ENCODE assay signal across 10 mouse cellular contexts in genomic region chr12:102596410-102596809, GRCm38 (mm10). TPM values are rescaled to one million over a fixed set of nuclear protein-coding genes. Genes with fewer than 3 reads are reported as not detected.
DNase-seq lines count a peak whose midpoint lies in the region; ATAC-seq and TF ChIP-seq lines count a peak whose summit lies in the region.
"Had no signal": no experiment of that assay in that cellular context is flagged by ENCODE, and none has a peak within 500 bp of the region (broad histone marks: within the 10 kb centered on the region; RNA-seq: fewer than 3 reads in every experiment).

No protein-coding gene starts in this region.

- no peak for TF ChIP-seq EP300 in liver, postnatal 0 days (IDR thresholded peaks at IDR 0.05; ENCODE audit: low read depth)

- H3K4me2 ChIP-seq in liver, postnatal 0 days (ENCODE audit: low read depth, low read length), result no peak overlapping the region
- H3K4me2 ChIP-seq in liver, embryonic 11.5 days, result no peak overlapping the region
- H3K4me2 ChIP-seq: heart, embryonic 15.5 days; neural tube, embryonic 12.5 days had no signal

- DNase-seq in gastrocnemius, adult 2 months, result peak; percentile 38
- DNase-seq in gastrocnemius, adult 18-20 months (ENCODE audit: low spot score), result no peak
- no peak for DNase-seq in liver, postnatal 0 days
- DNase-seq in liver, embryonic 11.5 days (ENCODE audit: low spot score), result no peak
- peak; percentile 23 for DNase-seq in T-cell, adult 2 months (ENCODE audit: low spot score)
- no peak for DNase-seq in left cerebral cortex, adult 8-10 months (ENCODE audit: low spot score in 2 of 2)
- DNase-seq in cerebellum, adult 9-10 months, result no peak

- no peaks in the 10 kb centered on the region for H3K36me3 ChIP-seq in liver, postnatal 0 days (replicated peaks; ENCODE audit: insufficient read depth, low read length)
- H3K36me3 ChIP-seq in liver, embryonic 11.5 days (ENCODE audit: control insufficient read depth, insufficient read depth, low read length), result no peaks in the 10 kb centered on the region
- H3K36me3 ChIP-seq: heart, embryonic 15.5 days had no signal

- ATAC-seq in liver, postnatal 0 days, result no peak
- no peak for ATAC-seq in liver, embryonic 11.5 days (replicated peaks; ENCODE audit: low FRiP score)
- 0 out of 2 replicates have a peak, but pooled peaks have one; percentile 5 for ATAC-seq in monocyte, adult 5-6 weeks (replicated peaks; ENCODE audit: insufficient number of reproducible peaks, low FRiP score, low TSS enrichment, poor library complexity, severe bottlenecking)

- H3K27me3 ChIP-seq in liver, postnatal 0 days (ENCODE audit: insufficient read depth, low read length), result no peaks in the 10 kb centered on the region
- H3K27me3 ChIP-seq in liver, embryonic 11.5 days (replicated peaks; ENCODE audit: control insufficient read depth, insufficient read depth, low read length), result no peaks in the 10 kb centered on the region
- H3K27me3 ChIP-seq: heart, embryonic 15.5 days; neural tube, embryonic 12.5 days had no signal

- WGBS in liver, postnatal 0 days (ENCODE audit: insufficient replicate concordance), result 72% methylated on average over 7 of the region's 7 CpGs
- WGBS in liver, embryonic 11.5 days, result 59% methylated on average over 7 of the region's 7 CpGs

- intact Hi-C loops in gastrocnemius, adult 2 months (cut with DNase I), result no loop called here

- H3K4me3 ChIP-seq in gastrocnemius, adult 2 months, result no peak overlapping the region
- no peak overlapping the region for H3K4me3 ChIP-seq in liver, postnatal 0 days (ENCODE audit: low read depth, low read length)
- no peak overlapping the region for H3K4me3 ChIP-seq in liver, embryonic 11.5 days (ENCODE audit: low read depth, low read length)
- H3K4me3 ChIP-seq: heart, embryonic 15.5 days; neural tube, embryonic 12.5 days had no signal

- H3K9ac ChIP-seq in liver, postnatal 0 days (replicated peaks), result no peak overlapping the region
- no peak overlapping the region for H3K9ac ChIP-seq in liver, embryonic 11.5 days (ENCODE audit: low read depth, low read length)
- H3K9ac ChIP-seq: heart, embryonic 15.5 days; neural tube, embryonic 12.5 days had no signal

- H3K4me1 ChIP-seq in liver, postnatal 0 days (ENCODE audit: insufficient read depth), result peaks cover 6% of the 10 kb centered on the region; the same call in 1 of the 2 replicates
- H3K4me1 ChIP-seq in liver, embryonic 11.5 days (replicated peaks; ENCODE audit: control insufficient read depth, insufficient read depth, low read length), result no peaks in the 10 kb centered on the region; the same call in 1 of the 2 replicates

- peaks cover 5% of the 10 kb centered on the region for H3K9me3 ChIP-seq in liver, postnatal 0 days (ENCODE audit: low read length)
- H3K9me3 ChIP-seq in liver, embryonic 11.5 days (ENCODE audit: control insufficient read depth, low read length), result no peaks in the 10 kb centered on the region
- H3K9me3 ChIP-seq: heart, embryonic 15.5 days had no signal

- H3K27ac ChIP-seq in gastrocnemius, adult 2 months, result no peak overlapping the region; the same call in 1 of the 2 replicates
- no peak overlapping the region for H3K27ac ChIP-seq in liver, postnatal 0 days (ENCODE audit: low read depth)
- no peak overlapping the region for H3K27ac ChIP-seq in liver, embryonic 11.5 days (ENCODE audit: low read depth, low read length)
- H3K27ac ChIP-seq: neural tube, embryonic 12.5 days had no signal

- TF ChIP-seq CTCF in gastrocnemius, adult 2 months (IDR thresholded peaks at IDR 0.05), result peak; percentile 71
- TF ChIP-seq CTCF in liver, postnatal 0 days (IDR thresholded peaks at IDR 0.05; ENCODE audit: low read depth), result peak; percentile 63

RNA-seq across cellular contexts. Expression of gene Chga, which starts 41.6 kb away (rescaled TPM):
- not detected for total RNA-seq in gastrocnemius, adult 2 months (2021)
- not detected for total RNA-seq in gastrocnemius, adult 18-20 months (2021)
- 0.45 and 0.83 TPM in 2 replicates for polyA plus RNA-seq in liver, postnatal 0 days (2015; fragmentation: Nextera tagmentation; extraction: Ambion mirVana)
- polyA plus RNA-seq in liver, embryonic 11.5 days (2014; fragmentation: Nextera tagmentation; extraction: Ambion mirVana), result 0.88 and 1.5 TPM in 2 replicates
- total RNA-seq in monocyte, adult 5-6 weeks (2017), result not detected in 3 replicates
- 100 to 1,000 TPM; 151 to 178 (median 173) TPM for total RNA-seq in left cerebral cortex, adult 8-10 months (2022)

Comparison
In these comparisons a context has a peak if more than half of its experiments do, and no peak if none do; other contexts are left out.
1. DNase-seq: peak in gastrocnemius, adult 2 months (single experiment) and T-cell, adult 2 months (single experiment); none in gastrocnemius, adult 18-20 months (single experiment), liver, postnatal 0 days (single experiment), liver, embryonic 11.5 days (single experiment), left cerebral cortex, adult 8-10 months (0 of 2) and cerebellum, adult 9-10 months (single experiment).
2. RNA of gene Chga, which starts 41.6 kb away (total RNA-seq): 151 to 178 TPM in left cerebral cortex, adult 8-10 months; not detected in gastrocnemius, adult 2 months, not detected in gastrocnemius, adult 18-20 months and not detected in monocyte, adult 5-6 weeks; every median in the first group is over 100 times any median in the second.